Mouse (Mus musculus): ENCODE measurements around the gene Glt8d2. TPM values are rescaled to one million over a fixed set of nuclear protein-coding genes. Genes with fewer than 3 reads are reported as not detected.
A peak's percentile ranks its signal among the peaks of the same experiment; 100 is the strongest.
"Not testable (repeated sequence)": the region's sequence is repeated elsewhere in the genome, so short reads cannot be mapped to it uniquely, and the experiment has no call there.

Gene Glt8d2
- polyA plus RNA-seq, 1 experiment from 2014 or later = 6.5 TPM

DNA sequence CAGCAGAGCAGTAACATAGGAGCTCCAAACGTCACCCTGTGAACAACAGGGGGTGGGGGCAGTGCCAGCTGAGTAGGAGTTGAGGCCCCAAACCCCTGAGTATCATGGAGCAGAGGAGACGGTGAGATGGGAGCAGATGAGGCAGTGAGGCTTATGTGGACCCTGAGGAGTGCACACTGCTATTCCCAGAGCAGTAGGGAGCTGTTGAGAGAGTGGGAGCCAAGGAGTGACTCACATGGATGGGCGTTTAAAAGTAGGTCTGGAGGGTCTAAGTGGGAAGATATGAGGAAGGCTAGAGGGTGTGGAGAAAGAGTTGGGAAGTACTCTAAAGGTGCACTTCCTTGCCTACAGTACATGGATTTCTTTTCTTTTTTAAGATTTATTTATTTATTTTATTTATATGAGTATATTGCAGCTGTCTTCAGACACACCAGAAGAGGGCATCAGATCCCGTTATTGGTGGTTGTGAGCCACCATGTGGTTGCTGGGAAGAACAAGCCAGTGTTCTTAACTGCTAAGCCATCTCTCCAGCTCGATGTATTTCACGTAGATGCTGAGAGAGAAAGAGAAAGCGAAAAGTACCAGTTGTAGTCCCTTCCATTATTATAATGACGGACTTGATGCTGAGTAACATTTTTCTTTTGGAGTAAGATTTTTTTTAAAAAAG, 51.3 kb downstream of the Glt8d2 start:
- no peak overlapping the region for H3K4me3 ChIP-seq (ENCODE audit: low read depth, low read length)

DNA sequence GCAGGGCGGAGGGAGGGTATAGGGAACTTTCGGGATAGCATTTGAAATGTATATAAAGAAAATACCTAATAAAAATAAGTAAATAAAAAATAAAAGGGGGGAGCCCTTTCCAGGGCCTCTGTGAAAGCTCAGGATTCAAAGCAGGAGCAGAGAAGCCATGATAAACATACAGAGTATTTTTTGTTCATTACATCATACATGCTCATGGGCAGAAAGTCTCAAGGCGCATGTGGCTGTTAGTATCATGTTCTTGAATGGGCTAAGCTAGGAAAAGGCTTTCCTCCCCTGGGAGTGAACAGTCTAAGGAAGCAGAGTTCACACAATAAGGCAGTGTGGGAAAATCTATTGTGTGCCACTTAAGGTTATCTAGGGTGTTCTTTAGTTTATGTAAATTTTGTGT, 54.1 kb downstream of the Glt8d2 start:
- 94% methylated on average over 3 of the region's 3 CpGs for WGBS
- no peaks in the 10 kb centered on the region for H3K9me3 ChIP-seq (replicated peaks; ENCODE audit: control insufficient read depth, low read length)

More for the DNA sequence above, 51.3 kb downstream of the Glt8d2 start:
- H3K27ac ChIP-seq (replicated peaks; ENCODE audit: low read depth, low read length) = no peak overlapping the region
- WGBS = 91% methylated on average over 8 of the region's 8 CpGs
- no peak for ATAC-seq (replicated peaks; ENCODE audit: insufficient number of reproducible peaks, low FRiP score, low TSS enrichment, low read depth)
- no peak overlapping the region for H3K9ac ChIP-seq (replicated peaks; ENCODE audit: low read length)
- H3K4me2 ChIP-seq (ENCODE audit: low read depth, low read length) = no peak overlapping the region
- H3K36me3 ChIP-seq (replicated peaks; ENCODE audit: control insufficient read depth, insufficient read depth, low read depth, low read length) = peaks cover 12% of the 10 kb centered on the region
- H3K4me1 ChIP-seq (ENCODE audit: control insufficient read depth, insufficient read depth, low read length) = no peaks in the 10 kb centered on the region
- H3K27me3 ChIP-seq (ENCODE audit: control insufficient read depth, insufficient read depth, low read length) = no peaks in the 10 kb centered on the region
- H3K9me3 ChIP-seq (replicated peaks; ENCODE audit: control insufficient read depth, low read length) = no peaks in the 10 kb centered on the region
- no peak for DNase-seq (ENCODE audit: low spot score)

DNA sequence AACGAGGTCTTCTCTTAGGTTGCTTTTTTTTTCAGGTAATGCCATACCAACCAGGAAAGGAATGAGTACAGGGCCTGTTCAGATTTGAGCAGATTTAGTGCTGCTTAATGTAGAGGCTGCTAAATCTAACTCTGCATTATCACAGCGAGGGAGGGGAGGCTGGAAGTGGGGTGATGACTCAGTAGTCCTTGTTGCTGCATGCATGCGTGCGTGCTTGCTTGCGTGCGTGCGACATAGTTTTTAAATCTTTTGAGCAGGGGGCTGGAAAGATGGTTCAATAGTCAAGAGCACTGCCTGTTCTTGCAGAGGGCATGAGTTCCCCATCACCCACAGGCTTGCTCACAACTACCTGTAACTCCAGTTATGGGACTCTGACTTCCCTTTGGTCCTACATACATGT, 56.1 kb downstream of the Glt8d2 start:
- DNase-seq (ENCODE audit: low spot score) (no peak), ATAC-seq (replicated peaks; ENCODE audit: insufficient number of reproducible peaks, low FRiP score, low TSS enrichment, low read depth) (no peak)
- no peaks in the 10 kb centered on the region for H3K27me3 ChIP-seq (ENCODE audit: control insufficient read depth, insufficient read depth, low read length)
- H3K9ac ChIP-seq (replicated peaks; ENCODE audit: low read length) = no peak overlapping the region
- H3K27ac ChIP-seq (replicated peaks; ENCODE audit: low read depth, low read length) = no peak overlapping the region
- no peaks in the 10 kb centered on the region for H3K4me1 ChIP-seq (ENCODE audit: control insufficient read depth, insufficient read depth, low read length)
- H3K36me3 ChIP-seq (replicated peaks; ENCODE audit: control insufficient read depth, insufficient read depth, low read depth, low read length) = peaks cover 3% of the 10 kb centered on the region
- H3K9me3 ChIP-seq (replicated peaks; ENCODE audit: control insufficient read depth, low read length) = no peaks in the 10 kb centered on the region
- no peak overlapping the region for H3K4me2 ChIP-seq (ENCODE audit: low read depth, low read length)
- H3K4me3 ChIP-seq (ENCODE audit: low read depth, low read length) = no peak overlapping the region
- WGBS = 97% methylated on average over 7 of the region's 7 CpGs

More for the DNA sequence above, 54.1 kb downstream of the Glt8d2 start:
- no peak overlapping the region for H3K9ac ChIP-seq (replicated peaks; ENCODE audit: low read length)
- no peak overlapping the region for H3K4me3 ChIP-seq (ENCODE audit: low read depth, low read length)
- H3K36me3 ChIP-seq (replicated peaks; ENCODE audit: control insufficient read depth, insufficient read depth, low read depth, low read length) = peaks cover 6% of the 10 kb centered on the region
- no peaks in the 10 kb centered on the region for H3K27me3 ChIP-seq (ENCODE audit: control insufficient read depth, insufficient read depth, low read length)
- no peak overlapping the region for H3K27ac ChIP-seq (replicated peaks; ENCODE audit: low read depth, low read length)
- no peak overlapping the region for H3K4me2 ChIP-seq (ENCODE audit: low read depth, low read length)
- ATAC-seq (replicated peaks; ENCODE audit: insufficient number of reproducible peaks, low FRiP score, low TSS enrichment, low read depth) = no peak
- H3K4me1 ChIP-seq (ENCODE audit: control insufficient read depth, insufficient read depth, low read length) = no peaks in the 10 kb centered on the region
- DNase-seq (ENCODE audit: low spot score) = no peak

DNA sequence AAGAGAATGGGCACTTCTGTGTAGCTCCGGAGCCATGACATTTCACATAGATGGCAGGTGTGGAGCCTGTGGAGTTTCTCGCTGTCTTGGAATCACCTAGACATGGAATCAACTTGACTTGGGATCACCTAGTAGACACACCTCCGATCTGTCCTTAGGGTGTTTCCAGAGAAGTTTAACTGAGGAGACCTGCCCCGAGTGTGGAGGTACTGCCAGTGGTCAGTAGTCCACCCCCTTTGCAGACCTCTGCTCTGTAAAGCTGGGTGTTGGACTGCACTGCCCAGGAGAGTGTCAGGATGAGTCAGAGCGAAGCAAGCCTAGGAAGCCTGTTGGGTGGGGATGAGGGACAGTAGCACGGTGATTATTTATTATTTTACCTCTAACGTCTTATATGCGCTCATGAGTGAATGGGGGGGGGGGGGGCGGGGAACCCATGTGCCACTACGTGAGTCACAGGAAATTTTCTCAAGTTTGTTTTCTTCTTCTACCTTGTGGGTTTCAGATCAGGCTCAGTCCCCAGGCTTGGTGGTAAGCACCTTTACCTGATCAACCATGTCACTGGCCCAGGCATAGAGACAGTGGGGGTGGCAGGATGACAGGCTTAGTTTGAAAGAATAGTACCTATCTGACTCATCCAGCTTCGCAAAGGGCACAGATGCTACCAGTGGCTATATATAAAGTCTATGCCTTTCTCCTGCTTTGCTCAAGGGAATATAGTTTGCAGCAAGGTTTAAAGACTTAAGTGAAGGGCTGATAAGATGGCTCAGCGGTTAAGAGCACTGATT, 57.8 kb downstream of the Glt8d2 start:
- Histone ChIP-seq H3K4me3 (ENCODE audit: low read depth, low read length) (no peak overlapping the region), H3K9me3 (replicated peaks; ENCODE audit: control insufficient read depth, low read length) (no peaks in the 10 kb centered on the region), H3K9ac (replicated peaks; ENCODE audit: low read length) (no peak overlapping the region), H3K4me1 (ENCODE audit: control insufficient read depth, insufficient read depth, low read length) (no peaks in the 10 kb centered on the region), H3K27me3 (ENCODE audit: control insufficient read depth, insufficient read depth, low read length) (no peaks in the 10 kb centered on the region), H3K4me2 (ENCODE audit: low read depth, low read length) (no peak overlapping the region), H3K27ac (replicated peaks; ENCODE audit: low read depth, low read length) (no peak overlapping the region), H3K36me3 (replicated peaks; ENCODE audit: control insufficient read depth, insufficient read depth, low read depth, low read length) (peaks cover 3% of the 10 kb centered on the region)
- ATAC-seq (replicated peaks; ENCODE audit: insufficient number of reproducible peaks, low FRiP score, low TSS enrichment, low read depth) = no peak
- DNase-seq (ENCODE audit: low spot score) = no peak
- 97% methylated on average over 12 of the region's 12 CpGs for WGBS

DNA sequence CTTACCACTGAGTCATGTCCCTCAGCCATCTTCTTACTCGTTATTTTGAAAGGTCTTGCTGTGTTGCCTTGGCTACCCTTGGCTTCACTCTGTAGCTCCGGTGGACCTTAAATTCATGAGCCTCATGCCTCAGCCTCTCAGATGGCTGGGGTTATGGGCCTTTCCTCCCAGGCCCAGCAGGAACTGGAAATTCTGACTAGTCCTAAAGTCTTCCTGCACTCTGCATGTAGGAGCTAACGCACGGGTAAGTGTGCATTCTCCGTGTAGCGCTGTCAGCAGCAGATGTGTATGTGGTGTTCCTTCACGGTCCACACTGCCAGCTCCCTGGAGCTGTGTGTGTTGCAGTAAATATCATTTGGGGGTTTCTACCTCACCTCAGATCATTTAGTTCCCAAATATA, 59.3 kb downstream of the Glt8d2 start:
- H3K9ac ChIP-seq (replicated peaks; ENCODE audit: low read length) = peak overlapping the region; percentile 72; the same call in 1 of the 2 replicates
- 86% methylated on average over 7 of the region's 7 CpGs for WGBS
- H3K36me3 ChIP-seq (replicated peaks; ENCODE audit: control insufficient read depth, insufficient read depth, low read depth, low read length) = no peaks in the 10 kb centered on the region; the same call in 1 of the 2 replicates
- no peaks in the 10 kb centered on the region for H3K9me3 ChIP-seq (replicated peaks; ENCODE audit: control insufficient read depth, low read length)
- no peaks in the 10 kb centered on the region for H3K27me3 ChIP-seq (ENCODE audit: control insufficient read depth, insufficient read depth, low read length)
- H3K4me3 ChIP-seq (ENCODE audit: low read depth, low read length) = peak overlapping the region; percentile 55; the same call in 1 of the 2 replicates
- DNase-seq (ENCODE audit: low spot score) (no peak), ATAC-seq (replicated peaks; ENCODE audit: insufficient number of reproducible peaks, low FRiP score, low TSS enrichment, low read depth) (no peak)
- H3K27ac ChIP-seq (replicated peaks; ENCODE audit: low read depth, low read length) = no peak overlapping the region
- peak overlapping the region; percentile 16; the same call in 1 of the 2 replicates for H3K4me2 ChIP-seq (ENCODE audit: low read depth, low read length)
- H3K4me1 ChIP-seq (ENCODE audit: control insufficient read depth, insufficient read depth, low read length) = no peaks in the 10 kb centered on the region

DNA sequence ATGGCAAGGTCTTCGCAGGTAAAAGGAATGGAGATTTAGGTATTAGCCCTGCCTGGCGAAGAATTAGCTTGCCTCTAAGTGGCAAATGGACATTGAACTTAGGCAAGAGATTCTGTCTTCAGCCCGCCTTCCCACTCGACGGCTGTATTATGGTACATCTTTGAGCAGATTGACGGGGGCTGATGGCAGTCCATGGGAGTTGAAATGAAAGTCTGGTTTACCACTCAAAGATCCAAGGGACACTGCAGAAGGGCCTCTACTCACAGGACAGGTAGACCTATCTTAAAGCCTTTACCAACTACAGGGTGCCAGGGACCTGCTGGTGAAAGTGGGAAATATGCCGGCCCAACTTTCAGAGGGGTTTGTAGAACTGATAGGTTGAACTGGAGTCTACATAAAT, 60.0 kb downstream of the Glt8d2 start:
- H3K9me3 ChIP-seq (replicated peaks; ENCODE audit: control insufficient read depth, low read length) = no peaks in the 10 kb centered on the region
- ATAC-seq (replicated peaks; ENCODE audit: insufficient number of reproducible peaks, low FRiP score, low TSS enrichment, low read depth) = no peak
- peak overlapping the region; percentile 55 for H3K4me3 ChIP-seq (ENCODE audit: low read depth, low read length)
- no peaks in the 10 kb centered on the region for H3K27me3 ChIP-seq (ENCODE audit: control insufficient read depth, insufficient read depth, low read length)
- WGBS = 21% methylated on average over 7 of the region's 7 CpGs
- no peaks in the 10 kb centered on the region for H3K4me1 ChIP-seq (ENCODE audit: control insufficient read depth, insufficient read depth, low read length)
- H3K4me2 ChIP-seq (ENCODE audit: low read depth, low read length) = peak overlapping the region; percentile 78
- no peaks in the 10 kb centered on the region; the same call in 1 of the 2 replicates for H3K36me3 ChIP-seq (replicated peaks; ENCODE audit: control insufficient read depth, insufficient read depth, low read depth, low read length)
- DNase-seq (ENCODE audit: low spot score) = no peak
- peak overlapping the region; percentile 72 for H3K9ac ChIP-seq (replicated peaks; ENCODE audit: low read length)
- no peak overlapping the region for H3K27ac ChIP-seq (replicated peaks; ENCODE audit: low read depth, low read length)

DNA sequence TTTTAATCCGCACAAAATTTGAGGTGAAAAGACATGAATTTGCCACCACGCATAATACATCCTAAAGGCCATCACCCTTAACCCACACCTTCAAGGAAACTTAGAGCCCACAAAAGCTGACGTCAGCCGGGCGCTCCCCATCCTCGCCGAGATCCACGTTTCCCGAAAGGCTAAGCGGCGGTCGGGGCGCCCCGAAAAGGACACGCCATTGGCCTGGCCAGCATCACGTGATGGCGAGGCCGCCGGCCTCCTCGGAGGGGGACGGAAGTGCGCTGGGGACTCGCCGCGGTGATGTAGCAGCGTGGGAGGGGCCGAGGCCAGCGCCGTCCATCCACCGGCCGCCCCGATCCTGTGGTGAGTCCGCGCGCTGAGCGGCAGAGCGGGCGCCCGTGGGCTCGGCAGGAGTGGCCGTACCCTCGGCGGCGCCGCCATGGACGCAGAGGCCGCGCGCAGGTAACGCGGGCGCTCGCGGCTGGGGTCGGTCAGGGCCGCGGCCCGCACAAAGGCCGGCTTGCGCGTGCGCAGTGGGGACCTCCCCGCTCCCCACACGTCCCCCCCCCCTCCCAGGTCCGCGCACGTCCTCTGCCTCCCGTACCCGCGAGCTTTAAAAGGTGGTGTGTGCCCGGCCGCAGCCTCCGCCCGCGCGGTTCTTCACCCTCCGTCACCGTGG, 60.7 kb downstream of the Glt8d2 start, which contains the start of gene Tdg:
Tdg (plus strand) TSS at position 243 of the 670 bp plus-strand sequence.
- ATAC-seq (replicated peaks; ENCODE audit: insufficient number of reproducible peaks, low FRiP score, low TSS enrichment, low read depth) = peak; percentile 95

More for the DNA sequence above, 60.7 kb downstream of the Glt8d2 start, which contains the start of gene Tdg:
- DNase-seq (ENCODE audit: low spot score) = peak; percentile 95
- Histone ChIP-seq H3K27ac (replicated peaks; ENCODE audit: low read depth, low read length) (peak within 1 kb of the TSS; percentile 66), H3K4me2 (ENCODE audit: low read depth, low read length) (peak within 1 kb of the TSS; percentile 82), H3K9ac (replicated peaks; ENCODE audit: low read length) (peak within 1 kb of the TSS; percentile 78), H3K4me3 (ENCODE audit: low read depth, low read length) (peak within 1 kb of the TSS; percentile 55)
- H3K9me3 ChIP-seq (replicated peaks; ENCODE audit: control insufficient read depth, low read length); H3K4me1 ChIP-seq (ENCODE audit: control insufficient read depth, insufficient read depth, low read length); H3K36me3 ChIP-seq (replicated peaks; ENCODE audit: control insufficient read depth, insufficient read depth, low read depth, low read length); H3K27me3 ChIP-seq (ENCODE audit: control insufficient read depth, insufficient read depth, low read length): not testable (repeated sequence)
- WGBS = under 1% methylated on average over 35 of the region's 78 CpGs
